Mouse (Mus musculus) CH12.LX (cell line): Measurements from ENCODE around the gene Spred1. TPM values are rescaled to one million over a fixed set of nuclear protein-coding genes. Genes with fewer than 3 reads are reported as not detected.

Source experiments
- DNase-seq: peaks from one replicate; pipeline ENCODE4 v3.0.0-alpha.2; 2013; ENCODE audit errors: extremely low read depth
- H3K27ac ChIP-seq: 2 replicates; pipeline ENCODE4 v1.5.1; 2012; ENCODE audit warnings: low read depth, mild to moderate bottlenecking, control low read depth, moderate library complexity; ENCODE audit not compliant: insufficient read depth
- H3K27me3 ChIP-seq: replicated peaks from 2 replicates; pipeline ENCODE3; 2012; ENCODE audit warnings: inconsistent platforms
- H3K36me3 ChIP-seq, 2 experiments: replicated peaks in 1 of 2; 2 replicates each; pipeline versions ENCODE3 to v1.6.1; 2012; ENCODE audit warnings: inconsistent platforms in 1 of 2, low read length in 1 of 2, mild to moderate bottlenecking in 1 of 2, mixed read lengths in 1 of 2, moderate library complexity in 1 of 2; ENCODE audit not compliant: control insufficient read depth in 1 of 2, insufficient read depth in 1 of 2
- H3K4me1 ChIP-seq, 2 experiments: 2 replicates each; pipeline ENCODE4 v1.6.1; 2012; ENCODE audit warnings: inconsistent platforms in 1 of 2, moderate library complexity in 1 of 2; ENCODE audit not compliant: insufficient read depth in 2 of 2, control insufficient read depth in 1 of 2
- H3K4me2 ChIP-seq: 2 replicates; pipeline ENCODE4 v1.6.1; 2012; ENCODE audit warnings: low read depth, mild to moderate bottlenecking, control low read depth; ENCODE audit not compliant: poor library complexity, insufficient read depth, severe bottlenecking
- H3K4me3 ChIP-seq, 3 experiments: fragments of 150-350 bp in 1 of 3; sonication (generic) in 1 of 3; replicated peaks in 1 of 3; 2 replicates each; pipeline versions ENCODE3 to v1.5.1; 2011 to 2012; ENCODE audit warnings: low read depth in 2 of 3, low read length in 2 of 3, mild to moderate bottlenecking in 2 of 3, moderate library complexity in 2 of 3, control low read depth in 1 of 3, improper control_type of control experiment in 1 of 3, inconsistent platforms in 1 of 3, mixed read lengths in 1 of 3; ENCODE audit not compliant: poor library complexity in 1 of 3
- H3K79me2 ChIP-seq: replicated peaks from 2 replicates; pipeline ENCODE4 v1.6.1; 2012; ENCODE audit warnings: mild to moderate bottlenecking, moderate library complexity; ENCODE audit not compliant: control insufficient read depth, poor library complexity, insufficient read depth, severe bottlenecking; ENCODE audit errors: extremely low read depth
- H3K9ac ChIP-seq: 2 replicates; pipeline ENCODE4 v1.6.1; 2012; ENCODE audit warnings: low read depth, mild to moderate bottlenecking, control low read depth, moderate library complexity; ENCODE audit not compliant: insufficient read depth
- H3K9me3 ChIP-seq: replicated peaks from 2 replicates; pipeline ENCODE3; 2012; ENCODE audit warnings: low read length, inconsistent platforms, mixed read lengths
- BHLHE40 ChIP-seq: IDR thresholded peaks from 2 replicates; pipeline ENCODE4 v1.6.1; 2011; ENCODE audit warnings: mild to moderate bottlenecking, low read depth, low read length, improper control_type of control experiment
- CHD1 ChIP-seq: IDR thresholded peaks from 2 replicates; pipeline ENCODE4 v1.6.1; 2012; ENCODE audit warnings: low read depth, low read length, improper control_type of control experiment, inconsistent platforms
- CHD2 ChIP-seq: IDR thresholded peaks from 2 replicates; pipeline ENCODE4 v1.6.1; 2011; ENCODE audit warnings: low read length, improper control_type of control experiment
- CTCF ChIP-seq, 2 experiments: IDR thresholded peaks in 1 of 2; conservative IDR thresholded peaks in 1 of 2; 2 replicates each; pipeline ENCODE4 v1.5.1; 2011 to 2012; ENCODE audit warnings: low read depth in 2 of 2, low read length in 2 of 2, improper control_type of control experiment in 1 of 2, inconsistent platforms in 1 of 2, mild to moderate bottlenecking in 1 of 2, moderate library complexity in 1 of 2
- E2F4 ChIP-seq: IDR thresholded peaks from 2 replicates; pipeline ENCODE4 v1.6.1; 2011; ENCODE audit warnings: low read depth, low read length, improper control_type of control experiment; ENCODE audit not compliant: insufficient replicate concordance
- EP300 ChIP-seq: IDR thresholded peaks from 2 replicates; pipeline ENCODE4 v1.6.1; 2011; ENCODE audit warnings: low read length, improper control_type of control experiment
- GABPA ChIP-seq: IDR thresholded peaks from 2 replicates; pipeline ENCODE4 v1.6.1; 2012; ENCODE audit warnings: low read depth, low read length, improper control_type of control experiment, inconsistent platforms; ENCODE audit not compliant: insufficient replicate concordance
- KAT2A ChIP-seq: IDR thresholded peaks from 2 replicates; pipeline ENCODE4 v1.6.1; 2012; ENCODE audit warnings: low read length, improper control_type of control experiment, inconsistent platforms; ENCODE audit not compliant: insufficient replicate concordance
- MAFK ChIP-seq: IDR thresholded peaks from 2 replicates; pipeline ENCODE4 v1.6.1; 2011; ENCODE audit warnings: low read length, improper control_type of control experiment; ENCODE audit not compliant: insufficient replicate concordance
- MXI1 ChIP-seq: IDR thresholded peaks from 2 replicates; pipeline ENCODE4 v1.6.1; 2011; ENCODE audit warnings: mild to moderate bottlenecking, low read depth, low read length, improper control_type of control experiment
- NELFE ChIP-seq: IDR thresholded peaks from 2 replicates; pipeline ENCODE4 v1.6.1; 2011; ENCODE audit warnings: low read depth, low read length, improper control_type of control experiment
- NRF1 ChIP-seq: IDR thresholded peaks from 2 replicates; pipeline ENCODE4 v1.6.1; 2014; ENCODE audit warnings: low read depth, mild to moderate bottlenecking, inconsistent platforms, low read length, improper control_type of control experiment, moderate library complexity
- PAX5 ChIP-seq: IDR thresholded peaks from 2 replicates; pipeline ENCODE4 v1.6.1; 2012; ENCODE audit warnings: low read length, inconsistent platforms, mixed read lengths
- RAD21 ChIP-seq: IDR thresholded peaks from 2 replicates; pipeline ENCODE4 v1.6.1; 2011; ENCODE audit warnings: low read depth, mild to moderate bottlenecking, low read length, improper control_type of control experiment, moderate library complexity
- RCOR1 ChIP-seq: conservative IDR thresholded peaks from 2 replicates; pipeline ENCODE4 v1.6.1; 2012; ENCODE audit warnings: low read depth, mild to moderate bottlenecking, inconsistent platforms, low read length, improper control_type of control experiment
- SIN3A ChIP-seq: IDR thresholded peaks from 2 replicates; pipeline ENCODE4 v1.6.1; 2012; ENCODE audit warnings: low read length, improper control_type of control experiment, inconsistent platforms
- TBP ChIP-seq: conservative IDR thresholded peaks from 2 replicates; pipeline ENCODE4 v1.6.1; 2011; ENCODE audit warnings: low read depth, low read length, improper control_type of control experiment
- USF1 ChIP-seq: IDR thresholded peaks from 2 replicates; pipeline ENCODE4 v1.6.1; 2014; ENCODE audit warnings: low read depth, mild to moderate bottlenecking, inconsistent platforms, low read length, improper control_type of control experiment
- USF2 ChIP-seq: conservative IDR thresholded peaks from 2 replicates; pipeline ENCODE4 v1.6.1; 2011; ENCODE audit warnings: low read depth, low read length, improper control_type of control experiment
- ZC3H11A ChIP-seq: IDR thresholded peaks from 2 replicates; pipeline ENCODE4 v1.6.1; 2012; ENCODE audit warnings: low read depth, mild to moderate bottlenecking, inconsistent platforms, low read length, improper control_type of control experiment
- dilution Hi-C: fragments of 300-500 bp; cut with MboI; formaldehyde crosslinking; loops from 2 replicates; pipeline ENCODE4 v1.14.3; 2020; ENCODE audit warnings: low sequenced_read_pairs; ENCODE audit not compliant: extremely low pct_unique_long_range_greater_than_20kb, extremely low pct_ligation_motif_present
- in situ Hi-C: fragments of 300-500 bp; cut with MboI; formaldehyde crosslinking; loops from 3 replicates; pipeline ENCODE4 v1.14.3; 2019; ENCODE audit warnings: low sequenced_read_pairs, low pct_ligation_motif_present, low pct_unique_long_range_greater_than_20kb, mixed read lengths
- polyA plus RNA-seq: library from polyadenylated mRNA; unstranded; fragments of >175 nt; gene quantifications from 2 replicates; pipeline ENCODE4 v1.2.1, GENCODE M21; 2012; ENCODE audit warnings: low read depth; ENCODE audit not compliant: insufficient read length
- total RNA-seq, 2 experiments: library from RNA; depleted of rRNA; stranded (reverse); fragments of 300-350 nt in 1 of 2; fragments of >200 nt in 1 of 2; gene quantifications; 2 replicates each; pipeline ENCODE4 v1.2.3; 2012 to 2014

Gene Spred1
- total and polyA plus RNA-seq, 3 experiments = 6.9 to 16.5 (median 8.8) TPM

- no peak overlapping the region for H3K4me2 ChIP-seq
- DNase-seq = no peak
- peaks cover 4 to 28% of the 10 kb centered on the region in 2 experiments; a peak in 2 of 4 replicates for H3K4me1 ChIP-seq
- TF ChIP-seq USF1 (no peak), NRF1 (no peak), E2F4 (no peak)
- no peaks in the 10 kb centered on the region for H3K36me3 ChIP-seq
- H3K9me3 ChIP-seq = no peaks in the 10 kb centered on the region
- dilution Hi-C loops = no loop called here
- H3K79me2 ChIP-seq = no peaks in the 10 kb centered on the region
- no peak overlapping the region for H3K27ac ChIP-seq
- no peaks in the 10 kb centered on the region for H3K27me3 ChIP-seq
- in situ Hi-C loops = no loop called here
- H3K9ac ChIP-seq = no peak overlapping the region
- no peak overlapping the region for H3K4me3 ChIP-seq
Measured at GRCm38 (mm10) chr2:117108059-117108458, 13.1 kb upstream of the Spred1 start.

- TF ChIP-seq RAD21 = no peak
- no peak for TF ChIP-seq EP300
- no peak for TF ChIP-seq CTCF (conservative IDR thresholded peaks at IDR 0.05 in 1 of 2, IDR thresholded peaks at IDR 0.05 in 1 of 2; ENCODE audit: low read depth in 2 of 2, low read length in 2 of 2)
- no peak for TF ChIP-seq BHLHE40
- no peak for TF ChIP-seq CHD2
- no peak for TF ChIP-seq SIN3A
- no peak for TF ChIP-seq KAT2A
- no peak for TF ChIP-seq NELFE
- no peak for TF ChIP-seq MXI1
- TF ChIP-seq USF2 = no peak
- no peak for TF ChIP-seq CHD1
- no peak for TF ChIP-seq GABPA
- TF ChIP-seq ZC3H11A = no peak
- no peak for TF ChIP-seq PAX5
- no peak for TF ChIP-seq TBP
- TF ChIP-seq RCOR1 = no peak
- TF ChIP-seq MAFK = no peak
- H3K4me3 ChIP-seq = no peak overlapping the region
- in situ Hi-C loops = no loop called here
- dilution Hi-C loops = no loop called here
- no peak overlapping the region for H3K4me2 ChIP-seq
- H3K9ac ChIP-seq = no peak overlapping the region
- no peak overlapping the region for H3K27ac ChIP-seq
- no peaks in the 10 kb centered on the region for H3K36me3 ChIP-seq
- peaks cover 4 to 26% of the 10 kb centered on the region in 2 experiments; a peak in 2 of 4 replicates for H3K4me1 ChIP-seq
- no peaks in the 10 kb centered on the region for H3K27me3 ChIP-seq
- H3K9me3 ChIP-seq = no peaks in the 10 kb centered on the region
- no peaks in the 10 kb centered on the region for H3K79me2 ChIP-seq
- no peak for DNase-seq
Measured at GRCm38 (mm10) chr2:117109296-117109695, 11.9 kb upstream of the Spred1 start.
